Mouse (Mus musculus) c-Kit-positive CD71-positive TER-119-negative erythroid progenitor cells, embryonic 14.5 days (primary cell): ENCODE data around the gene Ccnt2.
"Not testable (repeated sequence)": the region's sequence is repeated elsewhere in the genome, so short reads cannot be mapped to it uniquely, and the experiment has no call there.

Experiments used
- DNase-seq: peaks from one replicate; pipeline ENCODE4 v3.0.0-alpha.2; 2013; ENCODE audit warnings: low read depth

Gene Ccnt2

GRCm38 (mm10) chr1:127773803-127774500, at the start of gene Ccnt2:
TSS of gene Ccnt2 (plus strand) at chr1:127774164.
- DNase-seq = peak; percentile 99

- DNase-seq = no peak
Measured at GRCm38 (mm10) chr1:127729096-127729495, 44.9 kb upstream of the Ccnt2 start, which contains the start of gene Acmsd. TSS of gene Acmsd (plus strand) at chr1:127729413.

DNA sequence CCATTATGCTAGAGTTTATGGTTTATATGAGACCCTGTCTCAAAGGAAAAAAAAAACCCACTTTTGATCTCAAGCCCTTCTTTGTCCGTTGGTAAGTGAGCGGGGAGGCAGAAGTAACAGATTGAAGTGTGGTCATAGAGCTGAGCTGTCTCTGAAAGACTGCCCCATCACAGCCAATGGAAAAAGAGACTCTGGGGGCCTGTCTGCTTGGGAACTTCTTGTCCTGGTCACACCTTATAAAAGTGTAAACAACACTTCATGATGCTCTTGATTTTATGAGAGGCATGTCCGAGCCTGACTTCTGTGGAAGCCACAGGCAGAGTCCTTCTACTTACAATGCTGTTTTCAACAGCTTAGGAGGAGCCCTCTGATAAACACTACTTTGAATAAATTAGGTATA, 42.9 kb upstream of the Ccnt2 start:
- no peak for DNase-seq

- DNase-seq = no peak
Measured at GRCm38 (mm10) chr1:127732435-127732834, 41.5 kb upstream of the Ccnt2 start.

- no peak for DNase-seq
Measured at GRCm38 (mm10) chr1:127732841-127733240, 41.1 kb upstream of the Ccnt2 start.

- DNase-seq = no peak
Measured at GRCm38 (mm10) chr1:127735356-127735755, 38.6 kb upstream of the Ccnt2 start.

- DNase-seq = no peak
Measured at GRCm38 (mm10) chr1:127750401-127751102, 23.4 kb upstream of the Ccnt2 start.

DNA sequence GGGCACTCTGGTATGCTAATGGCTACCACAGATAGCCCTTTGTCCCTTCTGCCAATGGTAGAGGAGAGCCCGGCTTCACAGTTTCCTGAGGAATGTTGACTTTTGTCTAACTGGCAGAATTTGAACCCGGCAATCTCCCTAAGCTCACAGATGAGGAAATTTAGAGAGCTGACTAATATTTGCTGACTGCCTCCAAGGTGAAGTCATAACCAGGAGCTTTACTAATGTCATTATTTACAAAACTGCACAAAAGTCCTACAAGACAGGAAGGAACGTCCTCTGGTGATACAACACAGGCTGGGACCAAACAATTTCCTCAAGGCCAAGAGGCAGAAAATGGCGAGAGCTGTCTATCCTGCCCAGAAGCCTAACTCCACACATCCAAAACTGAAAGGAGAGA, 18.2 kb upstream of the Ccnt2 start:
- no peak for DNase-seq

- peak; percentile 81 for DNase-seq
Measured at GRCm38 (mm10) chr1:127756331-127757163, 17.4 kb upstream of the Ccnt2 start.

DNA sequence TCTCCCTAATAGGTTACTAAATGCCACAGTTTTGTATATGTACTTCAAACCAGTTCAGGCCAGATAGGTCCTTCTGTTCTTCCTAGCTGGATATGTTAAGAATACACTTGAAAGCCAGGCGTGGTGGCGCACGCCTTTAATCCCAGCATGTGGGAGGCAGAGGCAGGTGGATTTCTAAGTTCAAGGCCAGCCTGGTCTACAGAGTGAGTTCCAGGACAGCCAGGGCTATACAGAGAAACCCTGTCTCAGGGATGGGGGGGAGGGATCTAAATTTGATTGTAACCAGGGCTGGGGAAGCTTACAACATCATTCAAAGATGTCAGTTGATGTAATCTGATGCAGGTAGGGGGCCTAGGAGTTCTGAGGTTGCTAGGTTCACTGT, 16.8 kb upstream of the Ccnt2 start:
- DNase-seq = not testable (repeated sequence)

DNA sequence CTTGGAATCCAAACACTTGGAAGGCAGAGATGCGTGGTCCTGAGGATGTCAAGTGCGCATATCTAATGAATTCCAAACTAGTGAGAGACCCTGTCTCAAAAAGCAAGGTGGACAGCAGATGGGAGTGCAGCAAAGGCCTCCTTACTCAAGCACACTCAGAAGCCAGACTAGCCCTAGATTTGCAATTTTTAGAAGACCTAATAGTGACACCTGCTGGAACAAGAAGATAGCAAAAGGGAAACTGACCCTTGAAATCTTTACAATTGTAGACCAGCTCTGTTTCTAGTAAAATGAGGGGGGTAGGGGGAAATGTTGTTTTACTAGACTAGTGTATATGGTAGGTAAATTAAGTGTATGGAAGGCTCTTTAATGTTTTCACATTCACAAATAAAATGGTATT, 8.5 kb upstream of the Ccnt2 start:
- DNase-seq = peak; percentile 46

- DNase-seq = no peak
Measured at GRCm38 (mm10) chr1:127766741-127767140, 7.2 kb upstream of the Ccnt2 start.

DNA sequence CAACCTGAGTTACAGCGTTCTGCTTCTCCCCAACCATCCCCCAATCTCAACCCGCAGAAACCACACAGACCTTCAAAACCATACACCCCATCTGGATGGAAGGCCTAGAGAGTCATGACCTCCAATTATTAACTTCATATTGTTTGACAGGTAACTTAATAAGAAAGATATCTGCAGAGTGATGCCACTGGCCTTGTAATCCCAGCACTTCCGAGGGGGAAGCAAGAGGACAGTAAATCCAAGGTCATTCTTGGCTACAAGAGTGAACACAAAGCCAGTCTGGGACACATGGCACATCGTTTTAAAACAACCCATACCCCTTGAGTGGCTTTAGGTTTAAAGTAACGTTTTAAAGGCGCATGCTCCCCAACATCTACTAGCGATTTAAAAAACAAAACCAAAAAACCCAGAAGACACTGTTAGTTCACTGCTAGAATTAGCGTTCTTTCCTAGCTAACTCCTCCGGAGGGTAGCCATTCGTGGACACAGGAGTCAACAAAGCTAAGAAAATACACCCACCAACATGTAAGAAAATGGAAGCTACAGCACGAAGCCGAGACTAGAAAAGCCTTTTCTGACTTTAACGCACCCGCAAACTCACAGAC, 664 bp upstream of the Ccnt2 start:
- no peak for DNase-seq

- DNase-seq = no peak
Measured at GRCm38 (mm10) chr1:127774501-127774880, 527 bp downstream of the Ccnt2 start.

DNA sequence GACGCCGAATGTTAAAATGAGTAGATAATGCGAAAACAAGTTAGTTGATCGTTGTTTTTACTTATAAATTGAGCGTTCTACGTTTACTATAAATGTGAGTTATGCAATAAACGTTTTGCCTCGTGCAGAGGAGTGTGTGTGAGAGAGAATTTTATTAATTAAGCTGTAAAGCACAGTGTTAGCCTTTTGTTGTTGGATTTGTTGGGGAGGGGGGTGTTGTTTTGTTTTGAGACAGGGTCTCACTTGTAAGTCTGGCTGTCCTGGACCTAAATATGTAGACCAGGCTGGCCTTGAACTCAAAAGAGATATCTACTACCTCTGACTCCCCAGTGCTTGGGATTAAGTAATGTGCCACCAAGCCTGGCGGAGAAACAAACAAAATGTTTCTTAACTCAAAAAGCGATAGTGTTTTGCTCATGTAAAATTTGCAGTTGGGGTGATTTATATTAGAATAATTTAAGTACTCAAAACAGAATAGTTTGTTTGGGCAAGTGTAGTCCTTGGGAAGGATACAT, 1.3 kb downstream of the Ccnt2 start:
- no peak for DNase-seq

GRCm38 (mm10) chr1:127776246-127776645, 2.3 kb downstream of the Ccnt2 start:
- no peak for DNase-seq

- no peak for DNase-seq
Measured at GRCm38 (mm10) chr1:127778611-127779010, 4.6 kb downstream of the Ccnt2 start.

DNA sequence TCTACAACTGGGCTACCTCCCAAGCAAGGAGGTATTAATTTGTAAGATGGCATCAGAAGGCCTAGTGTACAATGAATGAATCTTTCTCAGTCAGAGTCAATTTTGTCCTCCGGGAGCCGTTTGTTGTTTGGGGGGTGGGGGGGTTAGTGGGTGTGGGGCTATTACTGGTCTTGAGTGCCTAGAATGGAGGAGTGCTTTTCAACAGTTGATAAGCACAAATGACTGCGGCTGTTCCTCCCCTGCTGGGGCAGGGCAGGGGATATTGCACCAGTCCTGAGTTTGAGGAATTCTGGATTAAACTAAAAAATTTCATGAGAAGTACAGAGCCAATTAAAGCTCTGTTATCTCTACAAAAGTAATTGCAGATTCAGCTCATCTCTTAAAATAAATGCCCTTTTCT, 6.2 kb downstream of the Ccnt2 start:
- no peak for DNase-seq

DNA sequence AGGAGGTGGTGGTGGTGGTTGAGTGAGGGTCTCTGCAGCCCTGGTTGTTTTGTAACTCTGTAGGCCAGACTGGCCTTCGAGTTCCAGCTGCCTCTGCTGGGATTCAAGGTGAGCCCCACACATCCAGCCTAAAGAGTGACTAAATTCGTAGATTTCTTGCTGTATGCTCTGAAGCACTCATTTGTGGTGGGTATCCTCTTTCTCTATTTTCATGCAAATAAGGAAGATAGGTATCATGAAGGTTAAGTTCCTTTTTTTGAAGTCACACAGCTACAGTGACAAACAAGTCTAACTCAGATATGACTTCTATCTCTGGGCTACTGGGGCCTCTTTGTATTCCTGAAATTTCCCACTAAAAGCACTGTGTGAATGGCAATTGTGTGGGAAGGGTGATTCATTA, 6.9 kb downstream of the Ccnt2 start:
- no peak for DNase-seq

DNA sequence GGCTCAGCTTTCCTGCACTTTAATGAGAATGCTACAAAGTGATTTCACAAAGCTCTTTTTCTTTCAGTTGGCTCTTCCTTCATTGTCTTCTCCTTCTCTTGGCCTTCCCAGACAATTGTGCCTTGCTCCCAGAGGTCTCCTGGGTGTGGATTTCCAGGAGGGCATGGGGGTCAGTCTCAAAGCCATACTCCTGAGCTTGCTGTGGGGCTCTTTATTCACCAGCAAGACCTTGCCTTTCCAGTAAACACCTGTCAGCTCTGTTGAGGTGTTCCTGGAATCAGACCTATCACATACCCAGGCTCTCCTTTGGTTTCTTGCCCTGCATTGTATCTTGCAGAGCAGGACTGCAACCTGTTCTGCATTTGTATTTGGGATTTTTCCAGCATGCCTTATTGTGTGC, 9.9 kb downstream of the Ccnt2 start:
- DNase-seq = no peak

DNA sequence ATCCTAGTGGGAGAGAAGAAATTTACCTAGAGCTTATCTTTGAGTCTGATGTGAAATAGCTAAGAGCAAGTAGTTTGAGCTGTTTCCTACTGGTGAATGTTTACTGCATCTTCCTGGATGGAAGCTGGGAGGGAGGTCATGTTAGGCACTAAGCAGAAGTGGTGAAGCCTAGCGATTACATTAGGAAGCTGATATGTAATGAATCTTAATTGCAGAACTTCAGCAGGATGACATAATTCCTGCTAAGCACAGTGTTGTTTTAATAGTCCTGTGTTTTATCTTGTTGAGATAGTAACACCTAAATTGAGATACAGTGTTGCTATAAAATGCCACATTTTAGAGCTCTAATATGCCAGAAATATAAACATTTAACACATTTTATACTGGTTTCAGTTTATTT, 11.9 kb downstream of the Ccnt2 start:
- no peak for DNase-seq

DNA sequence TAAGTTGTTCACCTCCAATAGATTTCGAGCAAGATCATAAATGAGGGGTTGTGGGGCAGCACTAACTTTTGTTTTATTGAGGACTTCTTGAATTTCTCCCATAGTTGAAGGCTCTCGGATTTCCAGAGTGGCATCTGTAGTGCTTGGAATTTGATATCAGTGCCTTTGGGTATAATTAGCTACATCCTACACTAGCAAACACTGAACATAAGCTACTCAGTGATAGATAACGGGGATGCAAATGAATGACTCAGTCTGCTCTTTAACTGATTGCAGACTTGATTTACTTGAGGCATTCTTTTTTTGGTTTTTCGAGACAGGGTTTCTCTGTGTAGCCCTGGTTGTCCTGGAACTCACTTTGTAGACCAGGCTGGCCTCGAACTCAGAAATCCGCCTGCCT, 15.0 kb downstream of the Ccnt2 start:
- DNase-seq = no peak
